Mouse (Mus musculus) brain, embryonic 14.5 days (tissue): ENCODE measurements around the gene Hcls1.

Experiments used
- CTCF ChIP-seq: fragments of 200-500 bp; IDR thresholded peaks from 2 replicates; pipeline ENCODE4 v1.5.1; 2012; ENCODE audit warnings: inconsistent platforms, mild to moderate bottlenecking, moderate library complexity, borderline replicate concordance; ENCODE audit not compliant: insufficient read depth, insufficient read length; ENCODE audit errors: extremely low read depth
- POLR2A ChIP-seq: fragments of 200-500 bp; IDR thresholded peaks from 2 replicates; pipeline ENCODE4 v1.6.1; 2012; ENCODE audit warnings: mild to moderate bottlenecking, inconsistent platforms, borderline replicate concordance; ENCODE audit not compliant: poor library complexity, insufficient read depth, insufficient read length, severe bottlenecking; ENCODE audit errors: extremely low read depth

- TF ChIP-seq CTCF (no peak), POLR2A (no peak)
Observed at GRCm38 (mm10) chr16:36918505-36918904, 16.3 kb upstream of the Hcls1 start.
